Mouse (Mus musculus) stomach, postnatal 0 days (tissue): Measurements from ENCODE around the gene Fam110c.

Source experiments
- CTCF ChIP-seq: IDR thresholded peaks from 2 replicates; pipeline ENCODE4 v1.5.1; 2016; ENCODE audit warnings: antibody characterized with exemption, low read depth, mild to moderate bottlenecking, moderate library complexity
- EP300 ChIP-seq: optimal IDR thresholded peaks from 2 replicates; pipeline ENCODE3; 2016; ENCODE audit warnings: antibody characterized with exemption

DNA sequence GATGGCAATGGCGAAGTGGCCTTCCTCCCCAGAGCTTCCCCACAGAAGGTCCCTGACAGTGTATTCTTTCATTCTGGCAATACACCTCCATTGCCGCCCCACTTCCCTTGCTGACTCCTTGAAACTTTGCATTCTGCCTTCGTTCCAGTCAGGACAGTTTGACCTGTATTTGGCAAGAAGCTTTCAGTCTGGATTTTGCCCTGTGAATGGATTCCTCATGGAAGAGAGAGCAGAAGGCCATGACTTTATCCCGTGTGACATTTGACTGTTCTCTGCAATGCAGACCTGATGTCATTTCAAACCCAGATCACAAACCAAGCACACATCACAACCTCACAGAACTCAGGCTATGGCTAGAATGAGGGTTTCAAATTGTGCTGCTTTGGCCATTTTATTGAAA is 55.9 kb downstream of the Fam110c start:
- TF ChIP-seq EP300 (no peak), CTCF (no peak)
